Mouse (Mus musculus) adrenal gland, adult 18-20 months (tissue): ENCODE measurements around the gene Hist1h3d. TPM values are rescaled to one million over a fixed set of nuclear protein-coding genes. Genes with fewer than 3 reads are reported as not detected.
"Not testable (repeated sequence)": the region's sequence is repeated elsewhere in the genome, so short reads cannot be mapped to it uniquely, and the experiment has no call there.

Source experiments
- DNase-seq, 2 experiments: peaks; one replicate each; pipeline ENCODE4 v3.0.0; 2021 to 2022; ENCODE audit warnings: low spot score in 2 of 2
- total RNA-seq, 2 experiments: library from RNA; stranded (reverse); gene quantifications; 1 replicate in 1 of 2; 2 replicates in 1 of 2; pipeline ENCODE4 v1.2.3; 2021

The Hist1h3d gene
- total RNA-seq, 2 experiments from 2014 or later: 3.2 to 3.9 TPM

DNA sequence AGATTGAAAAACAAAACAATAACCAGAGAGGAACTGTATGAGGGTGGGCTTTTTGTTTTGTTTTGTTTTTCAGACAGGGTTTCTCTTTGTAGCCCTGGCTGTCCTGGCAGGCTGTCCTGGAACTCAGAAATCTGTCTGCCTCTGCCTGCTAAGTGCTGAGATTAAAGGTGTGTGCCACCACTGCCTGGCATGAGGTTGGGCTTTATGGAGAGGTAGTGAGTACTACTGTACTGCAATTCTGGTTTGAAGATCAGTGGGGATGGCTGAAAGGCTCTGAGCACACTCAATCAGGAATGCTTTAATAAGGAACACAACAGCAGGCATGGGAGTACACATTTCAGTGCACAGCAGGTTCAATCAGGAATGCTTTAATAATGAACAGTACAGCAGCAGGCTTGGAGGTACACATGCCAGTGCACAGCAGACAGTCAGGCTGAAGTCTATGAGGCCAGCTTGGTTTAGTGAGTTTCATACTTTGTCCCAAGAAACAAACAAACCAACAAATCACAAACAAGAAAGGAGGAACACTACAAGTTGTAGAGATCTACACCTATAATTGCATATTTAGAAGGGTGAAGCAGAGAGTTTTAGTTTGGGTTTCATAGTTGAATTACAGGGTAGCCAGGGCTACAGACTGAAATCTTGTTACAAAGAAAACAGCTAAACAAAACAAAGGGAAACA lies 8.0 kb downstream of the Hist1h3d start:
- no peak for DNase-seq

DNA sequence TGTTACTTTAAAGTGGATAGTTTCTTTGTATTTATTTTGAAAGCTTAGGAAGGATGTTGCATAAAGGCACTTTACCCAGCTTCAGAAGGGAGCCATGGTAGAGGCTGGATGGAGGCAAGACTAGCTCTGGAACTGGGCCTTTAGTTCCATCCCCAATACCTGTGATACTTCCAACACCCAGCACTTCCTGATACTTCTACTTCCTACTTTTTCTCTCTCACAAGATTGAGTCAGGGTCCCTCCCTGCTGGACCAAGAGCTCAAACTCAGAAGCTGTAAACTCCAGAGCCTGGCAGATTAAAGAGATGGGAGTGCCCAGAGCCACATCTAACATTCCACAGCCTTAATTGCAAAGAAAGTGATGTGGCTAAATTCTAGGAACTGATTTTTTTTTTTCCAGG lies 8.8 kb downstream of the Hist1h3d start:
- no peak for DNase-seq

DNA sequence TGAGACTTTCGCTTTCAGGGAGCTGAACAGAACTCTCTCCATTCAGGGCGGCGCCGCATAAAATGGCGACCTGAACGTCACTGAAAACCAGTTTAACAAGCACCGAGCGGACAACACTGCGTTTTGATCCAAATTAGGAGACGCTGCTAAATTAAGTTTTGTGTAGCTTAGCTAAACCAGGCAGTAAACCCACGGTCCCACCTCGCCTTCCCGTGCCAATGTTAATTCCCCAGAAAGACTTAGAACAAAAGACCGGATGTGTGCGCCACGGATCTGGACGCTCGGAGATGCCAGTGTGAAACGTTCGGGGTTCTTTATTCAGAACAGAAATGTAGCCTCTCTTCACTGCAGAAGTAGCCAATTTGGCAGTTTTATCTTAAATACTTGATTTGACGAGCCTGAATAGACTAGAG lies 9.5 kb downstream of the Hist1h3d start:
- peak; percentile 53 to 54 for DNase-seq

DNA sequence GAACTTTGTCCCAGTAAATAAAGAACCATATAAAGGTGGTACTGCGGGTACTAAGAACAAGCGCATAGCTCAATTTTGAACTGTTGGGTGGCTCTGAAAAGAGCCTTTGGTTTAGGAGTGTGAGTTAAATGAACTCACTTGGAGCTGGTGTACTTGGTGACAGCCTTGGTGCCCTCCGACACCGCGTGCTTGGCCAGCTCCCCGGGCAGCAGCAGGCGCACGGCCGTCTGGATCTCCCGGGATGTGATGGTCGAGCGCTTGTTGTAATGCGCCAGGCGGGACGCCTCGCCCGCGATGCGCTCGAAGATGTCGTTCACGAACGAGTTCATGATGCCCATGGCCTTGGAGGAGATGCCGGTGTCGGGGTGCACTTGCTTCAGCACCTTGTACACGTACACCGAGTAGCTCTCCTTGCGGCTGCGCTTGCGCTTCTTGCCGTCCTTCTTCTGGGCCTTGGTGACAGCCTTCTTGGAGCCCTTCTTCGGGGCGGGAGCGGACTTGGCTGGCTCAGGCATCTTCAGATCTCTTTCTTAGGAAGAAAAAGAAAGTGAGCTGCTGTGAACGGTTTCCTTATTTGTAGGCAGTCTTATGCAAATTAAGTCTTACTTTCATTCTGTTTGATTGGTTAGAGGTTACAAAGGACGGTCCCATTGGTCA lies 10.0 kb downstream of the Hist1h3d start:
- peak; percentile 52 to 59 for DNase-seq

DNA sequence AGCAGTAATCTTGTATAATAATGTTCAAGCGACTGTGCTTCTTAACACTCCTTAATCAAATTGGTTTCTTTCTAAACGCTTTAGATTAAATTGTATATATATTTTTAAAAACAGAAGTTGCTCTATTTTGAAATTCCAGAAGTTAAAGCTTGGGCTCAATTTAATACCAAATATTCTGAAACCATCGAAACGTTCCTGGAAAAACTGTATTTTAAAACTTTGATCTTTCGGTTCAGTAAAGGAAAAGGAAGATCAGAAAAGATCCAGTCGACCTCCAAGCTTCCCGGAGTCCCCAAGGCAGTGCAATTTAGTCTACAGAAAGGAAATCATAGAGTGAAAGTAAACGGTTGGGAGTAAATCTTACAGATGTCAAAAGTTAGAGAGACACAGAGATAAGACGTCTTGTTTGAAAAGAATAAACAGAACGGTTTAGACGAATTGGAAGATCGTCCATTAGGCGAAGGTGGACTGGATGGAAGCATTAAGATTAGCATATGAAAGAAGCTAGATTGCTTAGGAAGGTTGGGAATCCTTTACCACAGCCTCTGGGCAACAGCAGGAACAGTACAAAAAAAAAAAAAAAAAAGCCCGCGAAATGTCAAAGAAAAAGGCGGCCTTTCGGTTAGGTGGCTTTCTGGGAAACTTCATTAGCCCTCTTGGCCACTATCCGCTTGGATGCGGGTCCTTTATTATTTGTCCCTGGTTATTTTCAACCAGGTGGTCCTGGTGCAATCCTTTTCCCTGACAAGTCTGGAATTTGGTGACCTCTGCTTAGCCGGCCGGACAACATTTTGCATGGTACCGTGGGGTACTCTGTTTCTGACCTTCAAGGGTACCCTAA lies 10.8 kb downstream of the Hist1h3d start:
- no peak for DNase-seq

DNA sequence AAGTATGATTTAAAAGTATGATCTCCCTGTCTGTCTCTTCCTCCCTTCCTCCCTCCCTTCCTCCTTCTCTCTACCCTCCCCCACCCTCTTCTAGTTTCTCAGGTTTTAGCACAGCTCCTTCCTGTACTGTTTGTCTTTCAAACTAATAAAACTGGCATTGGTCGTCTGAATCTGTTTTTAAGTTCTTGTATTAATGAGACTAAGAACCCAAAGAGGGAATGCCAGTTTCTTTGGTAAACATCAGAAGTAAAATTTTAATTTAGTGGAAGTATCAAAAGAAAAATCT lies 11.3 kb downstream of the Hist1h3d start:
- DNase-seq: no peak

DNA sequence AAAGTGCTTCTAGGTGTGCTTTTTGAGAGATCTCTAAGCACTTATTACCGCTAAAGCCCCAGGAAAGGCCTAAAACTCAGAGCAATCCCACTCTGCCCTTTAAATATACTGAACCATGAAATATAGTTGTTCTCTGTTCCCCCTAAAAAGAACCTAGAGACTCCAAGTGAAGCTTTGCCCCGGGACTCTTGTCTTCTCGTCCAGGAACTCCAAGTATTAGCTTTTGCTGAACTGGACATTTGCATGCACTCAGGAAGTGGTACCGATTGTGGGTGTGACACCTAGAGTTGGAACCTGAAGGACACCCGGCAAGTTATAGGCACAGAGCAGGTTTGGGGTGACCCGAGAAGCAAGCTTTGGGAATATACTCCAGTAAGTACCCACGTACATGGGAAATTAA lies 15.6 kb downstream of the Hist1h3d start:
- no peak for DNase-seq

DNA sequence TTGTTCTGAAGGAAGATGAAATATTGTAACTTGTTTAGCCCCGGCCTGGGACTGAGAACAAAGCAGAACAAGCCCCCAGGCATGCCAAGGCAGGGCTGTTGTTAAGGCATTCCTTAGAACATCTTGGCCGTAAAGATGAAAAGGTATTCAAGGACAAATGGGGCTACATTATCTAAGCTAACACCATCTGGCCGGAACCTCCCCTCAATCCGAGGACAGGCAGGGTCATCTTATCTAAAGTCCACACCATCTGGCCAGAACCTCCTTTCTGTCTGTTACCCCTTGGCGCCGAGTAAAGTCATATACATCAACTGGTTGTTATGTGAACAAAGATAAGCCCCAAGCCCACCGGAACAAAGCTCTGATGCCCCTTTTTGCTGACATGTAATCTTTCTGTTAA lies 16.3 kb downstream of the Hist1h3d start:
- not testable (repeated sequence) for DNase-seq

DNA sequence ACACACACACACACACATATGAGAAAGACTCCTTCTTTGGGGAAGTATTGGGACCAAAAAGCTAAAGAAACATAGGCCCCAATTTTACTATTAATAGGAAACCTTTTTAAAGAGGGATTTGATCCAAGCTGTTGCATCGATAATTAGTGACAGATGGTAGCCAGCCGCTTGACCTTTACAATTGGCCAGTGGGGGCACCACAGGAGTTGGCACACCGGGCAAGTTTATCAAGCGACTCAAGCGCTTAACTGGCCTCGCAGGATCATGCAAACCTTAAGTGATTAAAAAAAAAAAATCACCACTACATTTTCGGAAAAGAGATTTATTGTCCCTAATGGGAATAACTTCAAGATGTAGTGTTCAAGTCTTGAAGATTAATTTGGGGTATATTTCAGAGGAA lies 17.1 kb downstream of the Hist1h3d start:
- no peak for DNase-seq

DNA sequence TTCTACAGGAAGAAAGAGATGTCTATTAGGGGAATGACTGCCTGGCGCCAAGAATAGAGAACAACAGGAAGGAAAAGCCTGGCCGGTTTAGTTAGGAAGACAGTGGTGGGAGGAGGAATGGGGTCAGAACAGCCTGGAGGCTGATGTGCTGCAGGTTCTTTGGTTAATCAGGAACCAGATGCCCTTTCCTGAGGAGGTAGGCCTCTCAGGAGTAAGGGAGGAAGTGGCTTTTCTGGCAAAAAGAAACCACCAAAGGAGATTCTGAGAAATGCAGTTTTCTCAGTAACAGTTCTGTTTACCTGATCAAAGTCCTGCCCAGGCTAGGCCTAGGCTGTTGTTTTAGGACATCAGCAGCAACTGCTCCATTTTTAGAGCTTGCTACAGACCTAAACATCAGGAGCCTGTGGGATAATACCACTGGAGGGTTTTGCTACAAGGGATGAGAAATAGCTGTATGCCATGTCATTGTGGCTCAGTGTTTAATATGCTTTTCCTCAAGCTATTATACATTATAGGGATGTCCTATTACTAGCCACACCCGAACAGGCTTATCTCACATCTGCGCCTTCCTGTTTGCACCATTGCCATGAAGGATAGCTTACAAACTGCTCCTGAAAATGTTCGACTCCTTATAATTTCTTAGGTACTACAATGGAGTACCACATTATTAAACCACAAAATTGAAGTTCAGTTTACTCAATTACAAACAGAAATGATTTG lies 17.6 kb downstream of the Hist1h3d start:
- no peak for DNase-seq

DNA sequence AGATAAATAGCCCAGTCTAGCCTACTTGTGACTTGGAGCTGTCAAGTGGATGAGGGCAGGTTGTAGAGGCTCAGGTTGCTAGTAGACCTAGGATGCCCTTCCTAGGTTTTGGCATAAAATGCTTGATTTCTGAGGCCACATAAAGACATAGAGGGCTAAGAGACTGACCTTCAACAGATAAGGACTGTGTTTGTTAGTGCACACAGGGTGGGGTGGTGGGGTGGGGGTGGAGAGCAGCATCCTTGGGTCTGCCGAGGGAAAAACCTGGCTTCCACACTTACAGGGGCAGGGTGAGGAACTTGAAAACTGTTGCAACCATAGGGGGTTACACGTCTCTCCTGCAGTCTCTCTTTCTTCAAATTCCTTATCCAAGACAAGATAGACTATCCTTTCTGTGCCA lies 19.6 kb downstream of the Hist1h3d start:
- no peak for DNase-seq

DNA sequence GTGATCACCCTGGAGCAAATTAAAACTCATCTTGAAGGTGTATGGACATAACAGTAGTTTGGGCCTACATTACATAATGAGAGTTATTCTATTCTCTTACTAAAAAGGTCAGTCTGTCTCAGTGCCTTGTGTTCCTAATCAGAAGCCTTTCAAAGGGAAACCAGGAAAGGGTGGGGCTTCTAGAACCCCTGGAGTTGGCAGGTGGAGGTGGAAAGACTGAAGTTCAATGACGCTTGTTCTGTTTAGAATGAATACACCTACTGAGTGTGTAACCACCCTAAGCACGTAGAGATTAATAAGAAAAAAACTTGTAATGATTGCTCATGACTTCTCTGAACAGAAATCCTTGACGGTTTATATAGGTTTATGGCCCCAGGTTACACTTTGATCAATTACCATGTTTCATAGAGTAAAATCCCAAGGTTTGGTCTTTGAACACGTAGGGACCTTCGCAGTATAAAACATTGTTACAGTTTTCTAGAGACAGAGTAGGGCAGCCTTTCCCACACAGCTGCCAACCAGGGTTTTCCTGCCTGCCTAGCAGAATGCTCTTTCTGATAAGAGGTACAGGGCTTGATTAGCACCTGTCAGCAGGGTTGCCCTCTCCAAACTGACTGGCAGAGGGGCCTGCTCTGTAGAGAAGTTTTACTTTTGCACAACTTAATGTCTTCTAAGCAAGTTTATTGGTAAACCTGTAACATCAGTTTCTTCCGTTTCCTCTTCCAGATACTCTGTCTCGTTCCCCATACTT lies 20.2 kb downstream of the Hist1h3d start:
- no peak for DNase-seq

DNA sequence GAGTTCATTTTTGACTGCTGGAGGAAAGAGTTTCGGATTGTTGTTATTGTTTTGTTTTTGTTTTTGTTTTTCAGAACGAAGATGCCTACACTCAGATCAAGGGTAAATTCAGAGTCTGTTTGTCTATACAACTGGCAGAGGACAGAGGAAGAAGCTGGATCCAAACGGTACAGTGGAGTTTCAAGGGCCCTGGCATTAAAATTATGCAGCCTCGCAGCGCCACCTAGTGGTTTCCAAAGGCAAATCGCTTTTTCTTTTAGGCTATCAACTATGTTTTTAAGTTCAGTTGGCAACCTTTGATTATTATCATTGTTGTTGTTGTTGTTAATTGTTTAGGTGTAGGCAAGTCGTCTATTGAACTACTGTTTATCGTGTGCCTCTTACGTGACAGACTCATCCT lies 22.4 kb downstream of the Hist1h3d start:
- DNase-seq: peak; percentile 83 to 84

DNA sequence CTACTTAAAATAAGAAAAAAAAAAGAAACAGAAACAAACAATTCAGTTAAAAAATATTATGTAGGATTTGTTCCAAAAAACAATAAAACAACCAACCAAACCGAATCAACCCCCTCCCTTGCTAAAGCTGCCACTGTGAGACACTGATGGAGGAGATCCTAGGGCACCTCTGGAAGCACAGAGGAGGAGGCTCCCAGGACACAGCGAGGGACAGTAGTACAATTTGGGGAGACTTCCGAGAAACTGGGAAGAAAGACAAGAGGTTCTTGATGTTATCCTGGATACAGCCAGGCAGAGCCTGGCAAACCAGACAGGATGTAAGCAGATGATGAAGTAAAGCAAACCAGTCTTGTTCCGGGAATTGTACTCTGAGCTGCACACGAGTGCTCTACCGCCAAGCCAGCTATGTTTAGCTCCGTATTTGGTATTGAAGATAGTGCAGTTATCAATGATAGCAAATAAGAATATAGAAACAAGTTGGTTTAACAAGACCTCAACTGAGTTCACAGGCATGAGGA lies 27.7 kb downstream of the Hist1h3d start:
- no peak for DNase-seq

DNA sequence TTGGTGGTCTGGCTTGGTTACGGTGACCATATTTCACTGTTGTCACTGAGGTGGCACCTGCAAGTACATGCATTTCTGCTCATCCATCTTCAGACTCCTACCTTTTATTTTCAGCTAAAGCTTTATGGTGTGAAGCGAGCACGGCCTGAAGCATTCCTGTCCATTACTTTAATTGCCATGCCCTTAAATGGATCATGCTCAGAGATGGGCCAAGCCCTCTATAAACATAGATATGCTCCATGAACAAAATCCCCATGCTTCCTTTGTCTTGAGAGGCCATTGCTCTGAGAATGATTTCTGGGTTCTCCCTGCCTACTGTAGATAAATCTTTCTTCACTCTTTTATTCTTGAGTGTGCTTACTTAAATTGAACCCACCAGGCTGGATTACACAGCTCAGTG lies 28.9 kb downstream of the Hist1h3d start:
- no peak for DNase-seq

DNA sequence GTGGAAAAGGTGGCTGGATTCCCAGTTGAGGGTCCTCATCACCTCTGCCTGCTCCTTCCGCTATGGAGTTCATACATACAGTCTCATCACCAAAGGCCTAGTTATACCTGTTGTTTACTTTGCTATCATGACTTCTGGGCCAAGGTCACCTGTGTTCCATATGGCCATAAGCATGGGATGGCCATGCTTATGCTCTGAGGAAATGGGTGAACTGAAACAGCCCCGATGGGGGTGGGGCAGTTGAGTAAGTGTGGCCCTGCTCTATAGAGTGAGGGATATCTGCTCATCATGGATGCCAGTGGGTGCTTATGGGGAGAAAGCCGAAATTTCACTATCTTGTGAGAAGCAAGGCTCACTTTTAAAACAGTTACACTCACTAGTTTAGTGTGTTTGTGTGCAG lies 29.5 kb downstream of the Hist1h3d start:
- DNase-seq: no peak

DNA sequence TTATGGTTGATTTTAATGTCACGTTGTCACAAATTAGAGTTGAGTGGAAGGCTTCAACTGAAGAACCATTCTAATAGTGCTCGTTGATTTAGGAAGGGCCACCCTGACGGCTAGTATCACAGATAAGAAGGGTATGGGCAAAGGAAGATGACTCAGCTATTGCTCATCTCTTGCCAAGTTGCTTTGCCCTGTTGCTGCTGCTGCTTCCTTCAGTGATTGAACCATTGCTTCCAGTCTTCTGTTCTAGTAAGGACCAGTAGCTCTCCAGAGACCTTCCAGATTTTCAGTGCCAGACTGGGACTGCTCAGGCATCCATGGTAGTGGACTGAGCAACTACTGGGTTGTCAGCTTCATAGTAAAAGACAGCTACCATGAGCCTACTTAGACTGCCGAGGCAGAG lies 33.6 kb downstream of the Hist1h3d start:
- peak in 1 of 2 experiments; percentile 9 for DNase-seq

DNA sequence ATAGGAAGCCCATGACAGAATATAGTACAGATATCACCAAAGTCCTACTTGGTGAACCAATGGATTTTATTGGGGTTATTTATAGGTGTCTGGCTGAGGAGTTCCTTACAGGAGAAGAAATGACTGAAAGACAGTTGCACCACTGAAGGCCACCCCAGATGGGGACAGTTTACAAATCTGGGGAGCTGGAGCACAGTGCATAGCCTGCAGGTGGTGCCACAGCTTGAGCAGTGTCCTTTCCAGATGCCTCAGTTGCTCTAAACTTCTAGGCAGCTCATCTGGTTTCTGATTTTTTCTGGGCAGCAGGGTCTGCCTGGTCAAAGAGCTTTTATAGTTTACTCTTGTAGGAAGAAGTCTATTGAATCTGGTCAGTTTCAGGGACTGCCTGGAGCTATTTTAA lies 34.3 kb downstream of the Hist1h3d start:
- no peak for DNase-seq

DNA sequence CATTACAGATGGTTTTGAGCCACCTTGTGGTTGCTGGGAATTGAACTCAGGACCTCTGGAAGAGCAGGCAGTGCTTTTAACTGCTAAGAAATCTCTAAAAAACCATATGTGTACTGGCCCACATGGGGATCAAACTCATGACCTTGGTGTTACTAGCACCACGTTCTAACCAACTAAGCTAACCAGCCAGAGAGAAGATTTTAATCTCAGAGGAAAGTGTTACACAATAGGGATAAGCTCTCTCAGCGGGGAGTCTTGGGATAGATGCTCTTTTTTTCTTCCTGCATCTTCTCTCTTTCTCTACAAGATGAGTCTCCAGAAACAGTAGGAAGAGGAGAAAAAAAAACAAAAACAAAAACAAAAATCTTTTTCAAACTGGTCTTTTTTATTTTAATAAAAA lies 34.8 kb downstream of the Hist1h3d start:
- no peak for DNase-seq

DNA sequence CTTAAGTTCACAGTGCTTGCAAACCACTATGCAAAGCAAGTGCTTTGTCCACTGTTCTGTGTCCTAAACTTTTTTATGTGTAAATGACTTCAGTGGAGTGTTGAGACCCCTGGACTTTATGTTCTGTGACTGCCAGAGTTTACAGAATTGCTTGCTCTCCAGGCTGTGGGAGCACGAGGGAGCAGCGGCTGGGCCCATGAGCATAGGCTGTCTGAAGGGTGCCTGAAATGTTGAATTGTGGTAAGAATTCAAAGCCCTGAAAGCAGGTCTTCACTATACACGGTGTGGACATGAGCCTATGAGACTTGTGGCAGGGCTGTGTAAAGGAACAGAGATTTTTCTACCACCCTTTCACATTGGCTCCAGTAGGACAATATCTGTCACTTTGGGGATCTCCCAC lies 36.1 kb downstream of the Hist1h3d start:
- no peak for DNase-seq
